Mouse (Mus musculus): ENCODE results near the gene Neu3. TPM values are rescaled to one million over a fixed set of nuclear protein-coding genes. Genes with fewer than 3 reads are reported as not detected.
"Not testable (repeated sequence)": the region's sequence is repeated elsewhere in the genome, so short reads cannot be mapped to it uniquely, and the experiment has no call there.

Gene Neu3
- polyA plus RNA-seq, 1 experiment, result 32.1 TPM

DNA sequence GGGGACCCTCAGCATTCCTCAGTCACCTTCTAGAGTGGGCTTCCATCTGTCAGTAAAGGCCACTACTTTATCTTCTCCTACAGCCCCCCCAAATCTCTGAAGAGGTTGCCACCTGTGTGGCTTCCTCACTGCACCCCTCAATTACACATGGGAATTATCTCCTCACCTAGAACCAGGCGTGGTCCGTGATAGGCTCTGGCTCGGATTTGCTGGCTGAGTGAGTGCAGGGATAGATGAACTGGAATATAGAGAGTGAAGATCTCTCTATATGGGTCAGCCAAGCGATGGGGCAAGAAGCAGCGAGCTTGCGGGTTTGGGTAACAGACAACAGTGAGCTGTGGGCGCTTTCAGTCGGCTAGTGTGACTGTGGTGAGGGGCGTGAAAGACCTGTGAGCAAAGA, 2.7 kb downstream of the Neu3 start:
- H3K4me3 ChIP-seq (ENCODE audit: control insufficient read depth, insufficient read depth, low read length), result no peak overlapping the region
- H3K4me1 ChIP-seq (replicated peaks; ENCODE audit: control insufficient read depth, insufficient read depth, low read length), result peaks cover 37% of the 10 kb centered on the region
- no peaks in the 10 kb centered on the region for H3K36me3 ChIP-seq (ENCODE audit: control insufficient read depth, insufficient read depth, low read length)
- H3K27ac ChIP-seq (ENCODE audit: control insufficient read depth, insufficient read depth, low read length), result peak overlapping the region; percentile 81
- TF ChIP-seq CTCF (IDR thresholded peaks at IDR 0.05; ENCODE audit: borderline replicate concordance, control insufficient read depth, extremely low read depth, insufficient read depth, low read length, poor library complexity) (no peak), POLR2A (IDR thresholded peaks at IDR 0.05; ENCODE audit: control insufficient read depth, extremely low read depth, insufficient read depth, low read length, poor library complexity) (no peak)
- H3K27me3 ChIP-seq (ENCODE audit: control insufficient read depth, insufficient read depth, low read length), result no peaks in the 10 kb centered on the region
- WGBS, result 97% methylated on average over 9 of the region's 9 CpGs
- no peak for DNase-seq

DNA sequence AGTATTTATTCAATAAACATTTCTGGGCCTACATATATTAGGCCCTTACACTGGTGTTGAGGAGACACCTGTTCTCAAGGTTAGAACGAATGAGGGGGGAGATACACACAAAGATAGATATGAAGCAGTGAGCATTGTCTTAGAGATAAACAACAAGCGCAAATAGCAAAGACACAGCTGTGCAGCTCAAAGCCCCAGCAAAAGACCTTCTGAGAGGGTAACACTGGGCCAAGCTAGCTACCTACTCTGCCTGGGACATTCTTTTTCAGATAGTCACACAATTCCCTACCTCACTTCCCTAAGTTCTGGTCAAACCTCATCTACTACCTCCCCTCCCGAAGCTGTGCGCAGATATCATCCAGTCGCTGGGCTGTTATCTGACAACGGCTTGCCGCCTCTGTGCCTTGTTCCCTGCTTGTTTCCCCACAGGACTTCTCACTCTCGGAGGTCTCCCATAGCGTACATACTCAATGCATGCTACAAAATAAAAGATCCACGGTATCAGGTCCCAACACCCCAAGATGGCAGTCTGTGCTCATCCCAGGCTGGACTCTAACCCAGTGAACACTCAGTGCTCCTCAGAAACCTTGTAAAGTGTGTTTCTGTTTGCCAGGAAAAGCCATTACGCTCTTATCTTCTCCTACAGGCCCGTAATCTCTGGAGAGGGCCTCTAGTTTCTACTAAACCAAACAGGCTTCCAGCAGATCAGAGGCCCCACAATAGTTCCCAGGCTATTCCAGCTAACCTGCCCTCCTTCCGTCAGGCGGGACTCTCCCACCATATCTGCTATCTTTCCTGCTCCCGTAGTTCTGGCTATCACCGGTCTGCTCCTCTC, 3.4 kb downstream of the Neu3 start:
- H3K27me3 ChIP-seq (ENCODE audit: control insufficient read depth, insufficient read depth, low read length), result no peaks in the 10 kb centered on the region
- no peaks in the 10 kb centered on the region for H3K36me3 ChIP-seq (ENCODE audit: control insufficient read depth, insufficient read depth, low read length)
- H3K4me3 ChIP-seq (ENCODE audit: control insufficient read depth, insufficient read depth, low read length), result no peak overlapping the region
- TF ChIP-seq POLR2A (IDR thresholded peaks at IDR 0.05; ENCODE audit: control insufficient read depth, extremely low read depth, insufficient read depth, low read length, poor library complexity) (no peak), CTCF (IDR thresholded peaks at IDR 0.05; ENCODE audit: borderline replicate concordance, control insufficient read depth, extremely low read depth, insufficient read depth, low read length, poor library complexity) (no peak)
- DNase-seq, result no peak
- H3K27ac ChIP-seq (ENCODE audit: control insufficient read depth, insufficient read depth, low read length), result peak overlapping the region; percentile 81
- WGBS, result 86% methylated on average over 16 of the region's 16 CpGs
- H3K4me1 ChIP-seq (replicated peaks; ENCODE audit: control insufficient read depth, insufficient read depth, low read length), result peaks cover 37% of the 10 kb centered on the region

DNA sequence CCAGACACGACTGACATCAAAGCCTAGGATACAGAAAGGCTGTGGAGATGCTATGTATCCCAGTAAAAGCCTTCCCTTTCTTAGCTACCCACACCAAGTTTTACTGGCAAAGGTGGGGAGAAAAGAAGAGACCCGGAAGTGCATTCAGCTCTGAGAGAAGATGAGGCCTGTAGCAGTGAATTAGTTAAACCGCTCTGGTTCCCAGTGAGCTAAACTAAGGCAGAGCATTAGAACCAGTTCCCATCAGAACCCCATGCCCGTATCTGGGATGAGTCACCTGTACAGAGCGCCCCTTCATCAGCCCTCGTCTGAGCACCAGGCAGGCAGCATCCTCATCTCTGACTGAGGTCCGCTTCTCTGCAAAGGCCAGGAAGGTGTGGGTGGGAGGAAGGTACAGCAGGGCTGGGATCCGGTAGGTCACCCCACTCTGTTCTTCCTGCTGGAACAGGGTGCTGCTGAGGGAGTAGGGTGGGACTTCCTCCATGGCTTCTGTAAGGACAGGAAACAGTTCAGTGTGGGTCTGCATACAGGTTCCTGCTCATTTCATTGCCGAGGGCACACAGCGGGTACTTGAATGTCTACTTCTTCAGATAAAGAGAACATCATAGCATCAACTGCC, 5.1 kb downstream of the Neu3 start:
- TF ChIP-seq POLR2A (IDR thresholded peaks at IDR 0.05; ENCODE audit: control insufficient read depth, extremely low read depth, insufficient read depth, low read length, poor library complexity) (no peak), CTCF (IDR thresholded peaks at IDR 0.05; ENCODE audit: borderline replicate concordance, control insufficient read depth, extremely low read depth, insufficient read depth, low read length, poor library complexity) (no peak)
- 83% methylated on average over 10 of the region's 10 CpGs for WGBS
- Histone ChIP-seq H3K27me3 (ENCODE audit: control insufficient read depth, insufficient read depth, low read length) (no peaks in the 10 kb centered on the region), H3K4me1 (replicated peaks; ENCODE audit: control insufficient read depth, insufficient read depth, low read length) (peaks cover 38% of the 10 kb centered on the region), H3K27ac (ENCODE audit: control insufficient read depth, insufficient read depth, low read length) (peak overlapping the region; percentile 91), H3K36me3 (ENCODE audit: control insufficient read depth, insufficient read depth, low read length) (no peaks in the 10 kb centered on the region), H3K4me3 (ENCODE audit: control insufficient read depth, insufficient read depth, low read length) (no peak overlapping the region)
- no peak for DNase-seq

DNA sequence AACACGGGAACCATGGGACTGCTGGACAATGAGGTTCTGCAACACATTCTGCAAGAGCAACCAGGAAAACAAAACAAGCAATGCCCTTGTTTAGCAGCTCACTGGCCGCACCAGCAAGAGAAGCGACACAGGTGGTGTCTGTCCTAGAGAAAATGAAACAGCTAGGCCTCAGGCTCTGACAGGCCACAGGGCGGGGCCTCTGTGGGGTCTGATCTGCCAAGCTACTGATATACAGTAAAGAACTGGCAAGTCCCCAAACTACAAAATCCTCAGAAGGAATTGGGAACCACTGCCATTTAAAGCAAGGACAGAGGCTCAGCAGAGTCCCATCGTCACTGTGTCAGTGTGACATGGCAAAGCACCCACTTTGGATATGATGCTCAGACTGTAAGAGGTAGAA, 5.8 kb downstream of the Neu3 start:
- H3K4me1 ChIP-seq (replicated peaks; ENCODE audit: control insufficient read depth, insufficient read depth, low read length), result peaks cover 43% of the 10 kb centered on the region
- TF ChIP-seq CTCF (IDR thresholded peaks at IDR 0.05; ENCODE audit: borderline replicate concordance, control insufficient read depth, extremely low read depth, insufficient read depth, low read length, poor library complexity), result no peak
- TF ChIP-seq POLR2A (IDR thresholded peaks at IDR 0.05; ENCODE audit: control insufficient read depth, extremely low read depth, insufficient read depth, low read length, poor library complexity), result no peak
- H3K27ac ChIP-seq (ENCODE audit: control insufficient read depth, insufficient read depth, low read length), result peak overlapping the region; percentile 91
- DNase-seq, result no peak
- 55% methylated on average over 5 of the region's 5 CpGs for WGBS
- H3K4me3 ChIP-seq (ENCODE audit: control insufficient read depth, insufficient read depth, low read length), result no peak overlapping the region
- H3K27me3 ChIP-seq (ENCODE audit: control insufficient read depth, insufficient read depth, low read length), result no peaks in the 10 kb centered on the region
- no peaks in the 10 kb centered on the region for H3K36me3 ChIP-seq (ENCODE audit: control insufficient read depth, insufficient read depth, low read length)

DNA sequence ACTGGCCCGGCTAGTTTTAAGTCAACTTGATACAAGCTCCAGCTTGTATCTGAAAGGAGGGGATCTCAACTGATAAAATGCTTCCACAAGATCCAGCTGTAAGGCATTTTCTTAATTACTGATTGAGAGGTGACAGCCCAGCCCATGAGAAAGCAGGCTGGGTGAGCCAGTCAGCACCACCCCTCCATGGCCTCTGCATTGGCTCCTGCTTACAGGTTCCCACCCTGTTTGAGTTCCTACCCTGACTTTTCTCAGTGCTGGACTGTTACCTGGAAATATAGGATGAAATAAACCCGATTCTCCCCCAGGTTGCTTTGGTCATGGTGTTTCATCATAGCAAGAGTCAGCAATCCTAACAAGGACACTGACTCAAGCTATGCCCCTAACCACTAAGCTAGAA, 6.3 kb downstream of the Neu3 start:
- H3K27ac ChIP-seq (ENCODE audit: control insufficient read depth, insufficient read depth, low read length), result peak overlapping the region; percentile 44
- DNase-seq, result no peak
- TF ChIP-seq POLR2A (IDR thresholded peaks at IDR 0.05; ENCODE audit: control insufficient read depth, extremely low read depth, insufficient read depth, low read length, poor library complexity), result no peak
- TF ChIP-seq CTCF (IDR thresholded peaks at IDR 0.05; ENCODE audit: borderline replicate concordance, control insufficient read depth, extremely low read depth, insufficient read depth, low read length, poor library complexity), result no peak
- no peak overlapping the region for H3K4me3 ChIP-seq (ENCODE audit: control insufficient read depth, insufficient read depth, low read length)
- 90% methylated on average over 2 of the region's 2 CpGs for WGBS
- H3K36me3 ChIP-seq (ENCODE audit: control insufficient read depth, insufficient read depth, low read length), result no peaks in the 10 kb centered on the region
- peaks cover 48% of the 10 kb centered on the region for H3K4me1 ChIP-seq (replicated peaks; ENCODE audit: control insufficient read depth, insufficient read depth, low read length)
- no peaks in the 10 kb centered on the region for H3K27me3 ChIP-seq (ENCODE audit: control insufficient read depth, insufficient read depth, low read length)

DNA sequence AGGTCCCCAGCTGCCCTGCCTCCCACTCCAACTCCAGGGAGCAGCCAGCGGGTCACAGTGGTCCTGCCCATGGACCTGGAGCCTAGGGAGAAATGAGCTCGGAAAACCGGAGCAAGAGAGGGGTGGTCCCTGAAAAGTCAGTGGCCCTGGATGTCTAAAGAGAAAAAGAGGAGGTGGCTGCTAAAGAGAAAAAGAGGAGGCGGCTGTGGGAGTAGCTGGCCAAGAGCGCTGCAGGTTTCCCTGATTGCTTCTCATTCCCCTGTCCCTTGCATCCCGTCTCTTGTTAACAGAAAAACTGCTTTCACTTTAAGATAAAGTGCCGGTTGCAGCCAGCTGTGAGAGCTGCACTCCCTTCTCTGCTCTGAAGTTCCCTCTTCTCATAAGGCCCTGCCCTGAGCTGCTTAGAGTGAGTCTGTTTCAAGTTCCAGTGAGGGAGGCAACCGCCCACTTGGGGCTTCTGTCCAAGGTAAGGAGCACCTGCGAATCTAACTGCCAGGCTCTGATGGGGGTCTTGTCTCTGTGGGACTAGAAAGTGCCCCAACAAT, 10.0 kb downstream of the Neu3 start:
- DNase-seq, result peak; percentile 77
- 12% methylated on average over 9 of the region's 9 CpGs for WGBS
- Histone ChIP-seq H3K4me3 (ENCODE audit: control insufficient read depth, insufficient read depth, low read length) (peak overlapping the region; percentile 59), H3K4me1 (replicated peaks; ENCODE audit: control insufficient read depth, insufficient read depth, low read length) (peaks cover 29% of the 10 kb centered on the region), H3K27ac (ENCODE audit: control insufficient read depth, insufficient read depth, low read length) (peak overlapping the region; percentile 100)
- H3K27me3 ChIP-seq (ENCODE audit: control insufficient read depth, insufficient read depth, low read length); H3K36me3 ChIP-seq (ENCODE audit: control insufficient read depth, insufficient read depth, low read length): not testable (repeated sequence)
- TF ChIP-seq POLR2A (IDR thresholded peaks at IDR 0.05; ENCODE audit: control insufficient read depth, extremely low read depth, insufficient read depth, low read length, poor library complexity), result 0 out of 2 replicates have a peak, but pooled peaks have one; percentile 19

All from thymus, adult 2 months (tissue).